Mouse (Mus musculus): Measurements from ENCODE around the gene Stt3a. TPM values are rescaled to one million over a fixed set of nuclear protein-coding genes. Genes with fewer than 3 reads are reported as not detected.

Stt3a gene
- polyA plus RNA-seq, 2 experiments: 73.7 to 144 TPM

GRCm38 (mm10) chr9:36803926-36804325 lies 36.4 kb upstream of the Stt3a start:
- Histone ChIP-seq H3K4me3 (ENCODE audit: insufficient read depth in 1 of 2, low read depth in 2 of 2, low read length in 2 of 2) (no peak overlapping the region), H3K4me1 (replicated peaks; ENCODE audit: control insufficient read depth in 2 of 2, insufficient read depth in 2 of 2, low read length in 1 of 2) (no peaks in the 10 kb centered on the region), H3K9me3 (ENCODE audit: control insufficient read depth, low read length) (no peaks in the 10 kb centered on the region), H3K27me3 (ENCODE audit: control insufficient read depth, insufficient read depth, low read length) (no peaks in the 10 kb centered on the region), H3K4me2 (ENCODE audit: low read depth) (no peak overlapping the region), H3K36me3 (replicated peaks; ENCODE audit: control insufficient read depth, insufficient read depth, low read depth) (no peaks in the 10 kb centered on the region), H3K27ac (no peak overlapping the region), H3K9ac (replicated peaks) (no peak overlapping the region)
- TF ChIP-seq CTCF (IDR thresholded peaks at IDR 0.05; ENCODE audit: low read depth) (no peak), EP300 (IDR thresholded peaks at IDR 0.05; ENCODE audit: low read depth) (no peak)
- ATAC-seq (ENCODE audit: insufficient read depth) (no peak), DNase-seq (ENCODE audit: low read depth in 3 of 3, low spot score in 3 of 3) (no peak)
- 56% methylated on average over 3 of the region's 3 CpGs for WGBS (ENCODE audit: insufficient replicate concordance)

GRCm38 (mm10) chr9:36803386-36803785 lies 35.9 kb upstream of the Stt3a start:
- H3K27me3 ChIP-seq (ENCODE audit: control insufficient read depth, insufficient read depth, low read length): no peaks in the 10 kb centered on the region
- no peak overlapping the region for H3K4me3 ChIP-seq (ENCODE audit: insufficient read depth in 1 of 2, low read depth in 2 of 2, low read length in 2 of 2)
- H3K9ac ChIP-seq (replicated peaks): no peak overlapping the region
- WGBS (ENCODE audit: insufficient replicate concordance): 60% methylated on average over 6 of the region's 6 CpGs
- no peak overlapping the region for H3K27ac ChIP-seq
- no peaks in the 10 kb centered on the region for H3K4me1 ChIP-seq (replicated peaks; ENCODE audit: control insufficient read depth in 2 of 2, insufficient read depth in 2 of 2, low read length in 1 of 2)
- no peak for DNase-seq (ENCODE audit: low read depth in 3 of 3, low spot score in 3 of 3)
- H3K9me3 ChIP-seq (ENCODE audit: control insufficient read depth, low read length): no peaks in the 10 kb centered on the region
- no peaks in the 10 kb centered on the region for H3K36me3 ChIP-seq (replicated peaks; ENCODE audit: control insufficient read depth, insufficient read depth, low read depth)
- ATAC-seq (ENCODE audit: insufficient read depth): no peak
- no peak for TF ChIP-seq CTCF (IDR thresholded peaks at IDR 0.05; ENCODE audit: low read depth)
- no peak for TF ChIP-seq EP300 (IDR thresholded peaks at IDR 0.05; ENCODE audit: low read depth)
- H3K4me2 ChIP-seq (ENCODE audit: low read depth): no peak overlapping the region

GRCm38 (mm10) chr9:36802951-36803350 lies 35.5 kb upstream of the Stt3a start:
- no peak for TF ChIP-seq EP300 (IDR thresholded peaks at IDR 0.05; ENCODE audit: low read depth)
- TF ChIP-seq CTCF (IDR thresholded peaks at IDR 0.05; ENCODE audit: low read depth): no peak
- ATAC-seq (ENCODE audit: insufficient read depth): no peak
- no peak for DNase-seq (ENCODE audit: low read depth in 3 of 3, low spot score in 3 of 3)
- H3K4me1 ChIP-seq (replicated peaks; ENCODE audit: control insufficient read depth in 2 of 2, insufficient read depth in 2 of 2, low read length in 1 of 2): no peaks in the 10 kb centered on the region
- H3K9me3 ChIP-seq (ENCODE audit: control insufficient read depth, low read length): no peaks in the 10 kb centered on the region
- H3K36me3 ChIP-seq (replicated peaks; ENCODE audit: control insufficient read depth, insufficient read depth, low read depth): no peaks in the 10 kb centered on the region
- 67% methylated on average over 3 of the region's 3 CpGs for WGBS (ENCODE audit: insufficient replicate concordance)
- no peak overlapping the region for H3K4me2 ChIP-seq (ENCODE audit: low read depth)
- no peak overlapping the region for H3K4me3 ChIP-seq (ENCODE audit: insufficient read depth in 1 of 2, low read depth in 2 of 2, low read length in 2 of 2)
- H3K27me3 ChIP-seq (ENCODE audit: control insufficient read depth, insufficient read depth, low read length): no peaks in the 10 kb centered on the region
- no peak overlapping the region for H3K27ac ChIP-seq
- H3K9ac ChIP-seq (replicated peaks): no peak overlapping the region

GRCm38 (mm10) chr9:36801961-36802360 lies 34.5 kb upstream of the Stt3a start:
- Histone ChIP-seq H3K27me3 (ENCODE audit: control insufficient read depth, insufficient read depth, low read length) (no peaks in the 10 kb centered on the region), H3K36me3 (replicated peaks; ENCODE audit: control insufficient read depth, insufficient read depth, low read depth) (no peaks in the 10 kb centered on the region), H3K27ac (no peak overlapping the region), H3K9ac (replicated peaks) (no peak overlapping the region), H3K4me2 (ENCODE audit: low read depth) (no peak overlapping the region), H3K4me1 (replicated peaks; ENCODE audit: control insufficient read depth in 2 of 2, insufficient read depth in 2 of 2, low read length in 1 of 2) (no peaks in the 10 kb centered on the region; a peak in 1 of 4 replicates), H3K9me3 (ENCODE audit: control insufficient read depth, low read length) (no peaks in the 10 kb centered on the region), H3K4me3 (ENCODE audit: insufficient read depth in 1 of 2, low read depth in 2 of 2, low read length in 2 of 2) (no peak overlapping the region)
- no peak for TF ChIP-seq CTCF (IDR thresholded peaks at IDR 0.05; ENCODE audit: low read depth)
- TF ChIP-seq EP300 (IDR thresholded peaks at IDR 0.05; ENCODE audit: low read depth): no peak
- DNase-seq (ENCODE audit: low read depth in 3 of 3, low spot score in 3 of 3) (no peak), ATAC-seq (ENCODE audit: insufficient read depth) (no peak)
- 56% methylated on average over 2 of the region's 2 CpGs for WGBS (ENCODE audit: insufficient replicate concordance)

GRCm38 (mm10) chr9:36796781-36797555 lies 29.5 kb upstream of the Stt3a start, which contains the start of gene Ei24:
Gene Ei24, minus strand, starts transcription at chr9:36797393.
- peak; percentile 54 to 66 (median 59) for DNase-seq (ENCODE audit: low read depth in 3 of 3, low spot score in 3 of 3)
- Histone ChIP-seq H3K9ac (replicated peaks) (peak within 1 kb of the TSS; percentile 85), H3K4me3 (ENCODE audit: insufficient read depth in 1 of 2, low read depth in 2 of 2, low read length in 2 of 2) (peak within 1 kb of the TSS; percentile 79 to 89), H3K4me2 (ENCODE audit: low read depth) (peak within 1 kb of the TSS; percentile 69), H3K4me1 (replicated peaks; ENCODE audit: control insufficient read depth in 2 of 2, insufficient read depth in 2 of 2, low read length in 1 of 2) (peaks cover 5 to 6% of the 10 kb centered on the region in 2 experiments), H3K36me3 (replicated peaks; ENCODE audit: control insufficient read depth, insufficient read depth, low read depth) (no peaks in the 10 kb centered on the region), H3K27ac (no peak within 1 kb of the TSS), H3K9me3 (ENCODE audit: control insufficient read depth, low read length) (no peaks in the 10 kb centered on the region), H3K27me3 (ENCODE audit: control insufficient read depth, insufficient read depth, low read length) (no peaks in the 10 kb centered on the region)
- peak; percentile 99 for ATAC-seq (ENCODE audit: insufficient read depth)
- TF ChIP-seq EP300 (IDR thresholded peaks at IDR 0.05; ENCODE audit: low read depth): no peak
- TF ChIP-seq CTCF (IDR thresholded peaks at IDR 0.05; ENCODE audit: low read depth): no peak
- under 1% methylated on average over 66 of the region's 66 CpGs for WGBS (ENCODE audit: insufficient replicate concordance)

All from liver, embryonic 14.5 days (tissue).